Mouse (Mus musculus) cerebellum, adult 2 months (tissue): ENCODE measurements at regions not wholly inside any gene's neighbourhood (a gene's known extent, or its start where the extent isn't known, plus 50 kb on each side); places are given as distances from the start of the nearest gene placed in this dataset.

Experiments used
- CTCF ChIP-seq: fragments of 200-500 bp; IDR thresholded peaks from 2 replicates; pipeline ENCODE4 v1.5.1; 2011; ENCODE audit warnings: low read depth, mild to moderate bottlenecking, control low read depth, low read length, moderate library complexity, borderline replicate concordance; ENCODE audit not compliant: insufficient read depth
- POLR2A ChIP-seq: fragments of 200-500 bp; IDR thresholded peaks from 2 replicates; pipeline ENCODE4 v1.6.1; 2011; ENCODE audit warnings: low read length, control low read depth, borderline replicate concordance; ENCODE audit not compliant: insufficient read depth

GRCm38 (mm10) chr19:23068600-23068999, 72.4 kb upstream of the Klf9 start:
- TF ChIP-seq CTCF, result no peak
- TF ChIP-seq POLR2A, result no peak
